Mouse (Mus musculus) induced T-regulatory cell, adult 2 months (primary cell): ENCODE measurements around the gene Parp3.
"Not testable (repeated sequence)": the region's sequence is repeated elsewhere in the genome, so short reads cannot be mapped to it uniquely, and the experiment has no call there.

Source experiments
- DNase-seq: peaks from one replicate; pipeline ENCODE4 v3.0.0-alpha.2; 2012; ENCODE audit warnings: low read depth

Parp3 gene

GRCm38 (mm10) chr9:106476924-106477484 is at the start of gene Parp3:
Gene Parp3, minus strand, starts transcription at chr9:106476949.
- peak; percentile 100 for DNase-seq

DNA sequence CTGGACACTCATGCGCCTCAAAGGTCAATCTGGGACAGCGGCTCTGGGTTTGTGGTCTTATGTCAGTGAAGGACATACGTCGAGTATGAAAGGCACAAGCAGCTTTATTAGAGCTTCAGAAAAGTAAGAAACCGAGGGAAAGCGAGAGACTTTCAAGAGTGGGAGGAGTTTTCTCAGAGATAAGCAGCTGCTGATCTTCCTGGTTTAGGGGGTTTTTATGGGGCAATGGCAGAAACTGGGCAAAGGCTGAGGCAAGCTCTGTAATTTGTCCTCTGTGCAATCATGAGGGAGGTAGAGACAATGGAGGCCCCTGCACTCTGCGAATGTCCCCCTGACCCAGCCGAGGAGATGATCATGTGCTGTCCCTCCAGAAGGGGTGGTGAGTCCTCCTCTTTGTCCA is 43.2 kb upstream of the Parp3 start:
- no peak for DNase-seq

GRCm38 (mm10) chr9:106519433-106519832 is 42.7 kb upstream of the Parp3 start:
- DNase-seq: no peak

- DNase-seq: no peak
Measured at GRCm38 (mm10) chr9:106514273-106514672, 37.5 kb upstream of the Parp3 start, which contains the start of gene Iqcf5. Gene Iqcf5, plus strand, starts transcription at chr9:106514573.

DNA sequence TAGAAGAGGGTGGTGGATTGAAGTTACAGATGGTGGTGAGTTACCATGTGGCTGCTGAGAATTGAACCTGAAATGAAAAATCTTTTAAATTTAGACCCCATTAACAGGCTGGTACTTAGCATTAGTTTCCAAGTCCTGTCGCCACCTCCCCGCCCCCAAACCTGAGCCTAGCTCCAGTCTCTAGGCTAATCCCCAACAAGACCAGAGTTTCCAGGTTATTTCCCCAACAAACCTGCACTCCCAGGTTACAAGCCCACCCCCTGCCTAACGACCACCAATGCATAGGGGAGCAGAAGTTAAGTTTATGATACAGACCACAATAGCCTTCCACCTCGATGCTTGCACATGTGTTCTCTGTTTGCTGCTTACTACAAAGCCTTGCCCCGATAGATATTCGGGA is 36.8 kb upstream of the Parp3 start:
- DNase-seq: no peak

- no peak for DNase-seq
Measured at GRCm38 (mm10) chr9:106512729-106513450, 36.1 kb upstream of the Parp3 start.

- no peak for DNase-seq
Measured at GRCm38 (mm10) chr9:106509356-106509755, 32.6 kb upstream of the Parp3 start.

DNA sequence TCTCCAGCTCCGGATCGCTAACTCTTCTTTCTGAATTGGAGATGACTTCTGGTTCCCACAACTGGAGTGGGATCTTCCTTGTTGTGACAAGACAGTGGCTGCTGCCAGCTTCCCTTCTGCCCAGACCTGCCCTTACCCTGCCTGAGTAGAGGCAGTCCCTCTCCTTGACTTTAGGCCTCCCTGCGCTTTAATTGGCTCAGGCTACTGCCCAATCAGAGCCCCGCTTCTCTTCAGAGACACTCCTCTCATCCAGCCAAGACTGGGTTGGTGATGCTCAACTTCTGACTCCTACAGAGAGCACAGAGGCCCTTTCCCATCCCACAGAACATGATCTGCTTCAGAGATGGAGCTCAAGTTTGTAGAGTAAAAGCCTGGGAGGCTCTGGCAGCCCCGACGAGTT is 27.5 kb upstream of the Parp3 start:
- DNase-seq: no peak

- DNase-seq: no peak
Measured at GRCm38 (mm10) chr9:106501846-106502245, 25.1 kb upstream of the Parp3 start.

DNA sequence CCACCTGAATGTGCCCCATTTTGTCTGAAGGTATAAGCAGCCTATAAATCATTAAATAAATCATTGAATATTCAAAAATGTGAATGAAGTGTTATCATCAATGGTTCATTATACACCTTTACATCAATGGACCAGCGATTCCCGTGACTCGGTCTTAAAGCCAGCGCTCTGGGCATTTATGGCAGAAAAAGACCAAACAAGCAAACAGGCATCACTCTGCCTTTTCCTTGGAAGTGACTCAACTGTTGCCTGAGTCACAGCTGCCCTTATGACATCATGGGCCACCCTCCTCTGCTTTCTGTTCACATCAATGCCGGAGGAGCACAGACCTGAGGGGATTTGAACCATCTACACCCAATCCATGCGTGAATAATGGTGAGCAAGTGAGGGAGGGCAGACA is 22.9 kb upstream of the Parp3 start, which contains the start of gene Iqcf1:
TSS of gene Iqcf1 (plus strand) at position 301 of the 400 bp plus-strand sequence.
- no peak for DNase-seq

DNA sequence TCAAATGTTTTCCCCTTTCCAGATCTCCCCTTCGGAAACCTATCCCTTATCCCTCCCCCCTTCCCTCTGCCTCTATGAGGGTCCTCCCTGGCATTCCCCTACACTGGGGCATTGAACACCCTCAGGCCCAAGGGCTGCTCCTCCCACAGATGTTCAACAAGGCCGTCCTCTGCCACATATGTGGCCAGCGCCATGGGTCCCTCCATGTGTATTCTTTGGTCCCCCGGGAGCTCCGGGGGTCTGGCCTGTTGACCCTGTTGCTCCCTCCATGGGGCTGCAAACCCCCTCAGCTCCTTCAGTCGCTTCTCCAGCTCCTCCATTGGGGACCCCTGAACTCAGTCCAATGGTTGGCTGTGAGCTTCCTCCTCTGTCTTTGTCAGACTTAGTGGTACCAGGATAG is 10.9 kb upstream of the Parp3 start:
- not testable (repeated sequence) for DNase-seq

DNA sequence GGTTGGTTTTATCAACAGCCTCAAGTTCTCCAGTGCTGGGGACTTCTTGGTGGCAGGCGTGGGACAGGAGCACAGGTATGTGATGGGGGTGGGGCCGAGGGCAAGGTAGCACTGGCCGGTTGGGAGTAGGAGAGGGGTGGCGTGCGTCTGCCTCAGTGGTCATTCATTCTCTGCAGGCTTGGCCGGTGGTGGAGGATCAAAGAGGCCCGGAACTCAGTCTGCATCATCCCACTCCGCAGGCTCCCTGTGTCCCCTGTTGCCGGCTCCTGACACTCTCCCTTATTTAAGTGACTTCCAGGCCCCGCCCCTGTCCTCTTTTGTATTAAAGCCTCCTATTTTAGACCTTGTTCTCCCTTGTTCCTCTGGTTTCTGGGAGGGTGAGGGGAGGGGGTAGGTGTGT is 8.3 kb upstream of the Parp3 start:
- no peak for DNase-seq

DNA sequence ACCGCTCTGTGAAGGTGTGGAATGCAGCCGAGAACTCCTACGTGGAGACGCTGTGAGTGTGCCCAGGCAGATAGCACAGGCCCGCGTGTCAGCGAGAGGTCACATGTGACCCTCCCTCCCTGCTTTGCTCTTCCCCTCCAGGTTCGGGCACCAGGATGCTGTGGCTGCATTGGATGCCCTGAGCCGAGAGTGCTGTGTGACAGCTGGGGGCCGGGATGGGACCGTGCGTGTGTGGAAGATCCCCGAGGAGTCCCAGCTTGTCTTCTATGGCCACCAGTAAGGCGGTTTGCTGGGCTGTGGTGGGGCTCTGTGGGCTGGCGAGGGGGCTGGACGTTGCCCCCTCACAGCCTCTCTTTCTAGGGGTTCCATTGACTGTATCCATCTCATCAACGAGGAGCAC is 6.9 kb upstream of the Parp3 start:
- DNase-seq: no peak

GRCm38 (mm10) chr9:106483136-106483535 is 6.4 kb upstream of the Parp3 start:
- no peak for DNase-seq

DNA sequence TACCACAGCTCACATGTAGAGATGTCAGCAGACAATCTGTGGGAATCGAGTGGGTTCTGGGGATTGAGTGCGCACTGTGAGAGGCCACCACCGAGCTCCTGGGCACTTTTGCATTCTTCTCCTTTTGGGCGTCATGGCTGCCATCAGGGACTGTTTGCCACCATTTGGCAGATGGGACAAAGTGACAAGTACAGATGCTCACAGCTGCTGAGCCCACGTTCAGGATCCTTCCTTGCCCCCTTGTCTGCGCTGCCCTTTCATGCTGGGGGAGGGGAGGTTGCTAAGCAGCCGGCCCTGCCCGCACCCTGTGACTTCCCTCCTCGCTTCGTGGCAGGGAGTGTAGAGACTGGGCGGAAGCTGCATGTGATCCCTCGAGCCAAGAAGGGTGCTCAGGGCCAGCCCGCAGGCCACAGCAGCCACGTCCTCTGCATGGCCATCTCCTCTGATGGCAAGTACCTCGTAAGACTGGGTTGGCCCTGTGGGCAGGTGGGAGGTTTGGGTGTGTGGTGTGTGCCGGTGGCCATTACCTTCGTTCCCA is 5.9 kb upstream of the Parp3 start:
- DNase-seq: no peak

GRCm38 (mm10) chr9:106481676-106482075 is 4.9 kb upstream of the Parp3 start:
- no peak for DNase-seq

DNA sequence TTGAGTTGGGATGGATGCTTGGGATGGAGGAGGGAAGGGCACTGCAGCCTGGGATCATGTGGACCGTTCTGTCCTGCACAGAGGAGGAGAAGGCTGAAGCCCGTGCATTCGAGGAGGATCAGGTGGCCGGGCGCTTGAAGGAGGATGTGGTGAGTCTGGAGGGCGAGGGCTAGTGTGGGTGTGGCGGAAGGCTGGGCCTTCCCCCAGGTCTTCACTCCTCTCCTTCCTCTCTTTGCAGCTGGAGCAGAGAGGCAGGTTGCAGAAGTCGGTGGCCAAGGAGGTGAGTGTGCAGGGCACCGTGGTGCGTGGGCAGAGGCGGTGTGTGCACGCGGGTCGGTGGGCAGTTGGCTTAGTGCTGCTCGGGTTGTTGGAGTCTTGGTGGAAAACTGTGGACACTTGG is 4.3 kb upstream of the Parp3 start:
- DNase-seq: peak; percentile 28

DNA sequence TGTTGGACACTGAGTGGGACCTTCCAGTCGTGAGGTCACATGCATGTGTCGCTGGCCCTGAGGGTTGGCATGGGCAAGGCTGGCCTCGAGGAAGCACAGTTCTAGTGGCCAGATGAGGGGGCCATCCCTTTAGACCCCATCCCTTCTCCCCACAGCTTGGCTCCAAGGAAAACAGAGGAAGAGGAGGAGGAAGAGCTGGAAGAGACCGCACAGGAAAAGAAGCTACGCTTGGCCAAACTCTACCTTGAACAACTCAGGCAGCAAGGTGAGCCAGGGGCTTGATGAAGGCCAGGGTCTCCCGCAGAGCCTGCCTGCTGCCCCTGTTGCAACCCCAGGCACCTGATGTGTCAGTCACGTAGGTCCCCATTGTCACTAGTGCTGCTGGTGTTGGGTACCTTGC is 3.8 kb upstream of the Parp3 start:
- no peak for DNase-seq

- no peak for DNase-seq
Measured at GRCm38 (mm10) chr9:106478101-106478500, 1.4 kb upstream of the Parp3 start.

GRCm38 (mm10) chr9:106477649-106478048 is 900 bp upstream of the Parp3 start:
- DNase-seq: peak; percentile 54

GRCm38 (mm10) chr9:106476002-106476923 is 486 bp downstream of the Parp3 start:
- DNase-seq: peak; percentile 84

DNA sequence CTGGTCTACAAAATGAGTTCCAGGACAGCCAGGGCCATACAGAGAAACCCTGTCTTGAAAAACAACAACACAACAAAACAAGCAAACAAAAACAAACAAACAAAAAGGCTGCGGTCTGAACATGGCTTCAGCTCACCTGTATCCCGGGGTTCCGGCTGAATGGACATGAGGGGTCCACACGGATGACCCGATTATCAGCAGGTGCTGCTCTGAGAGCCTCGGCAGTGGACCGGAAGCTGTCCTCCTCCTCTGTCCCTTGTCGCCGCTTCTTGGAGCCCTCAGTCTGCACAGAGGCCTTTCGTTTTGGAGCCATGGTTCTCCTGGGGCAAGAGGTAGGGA is 1.1 kb downstream of the Parp3 start, which contains the start of gene Rrp9:
TSS of gene Rrp9 (plus strand) at position 301 of the 339 bp plus-strand sequence.
- no peak for DNase-seq
